13 mouse cellular contexts compared by ENCODE assay signal in genomic region chr11:84362633-84363243, GRCm38 (mm10).
DNase-seq lines count a peak whose midpoint lies in the region; ATAC-seq and TF ChIP-seq lines count a peak whose summit lies in the region.
"Had no signal": no experiment of that assay in that cellular context is flagged by ENCODE, and none has a peak within 500 bp of the region (broad histone marks: within the 10 kb centered on the region; RNA-seq: fewer than 3 reads in every experiment).

No protein-coding gene starts in this region.

- H3K4me3 ChIP-seq in midbrain, embryonic 10.5 days, result no peak overlapping the region
- no peak overlapping the region for H3K4me3 ChIP-seq in midbrain, embryonic 14.5 days (replicated peaks; ENCODE audit: low read depth, low read length)
- H3K4me3 ChIP-seq in hindbrain, embryonic 15.5 days, result no peak overlapping the region
- no peak overlapping the region for H3K4me3 ChIP-seq in stomach, postnatal 0 days (ENCODE audit: low read depth, low read length)
- H3K4me3 ChIP-seq: layer of hippocampus, adult 2 months had no signal

- peaks cover 32% of the 10 kb centered on the region for H3K4me1 ChIP-seq in midbrain, embryonic 10.5 days
- H3K4me1 ChIP-seq in midbrain, embryonic 14.5 days (ENCODE audit: control insufficient read depth, insufficient read depth, low read length), result peaks cover 26% of the 10 kb centered on the region
- peaks cover 18% of the 10 kb centered on the region for H3K4me1 ChIP-seq in hindbrain, embryonic 15.5 days (replicated peaks)
- no peaks in the 10 kb centered on the region for H3K4me1 ChIP-seq in stomach, postnatal 0 days (replicated peaks; ENCODE audit: control insufficient read depth, insufficient read depth)

- peak overlapping the region; percentile 69 for H3K27ac ChIP-seq in midbrain, embryonic 10.5 days (replicated peaks)
- no peak overlapping the region for H3K27ac ChIP-seq in midbrain, embryonic 14.5 days (replicated peaks; ENCODE audit: low read depth, low read length)
- peak overlapping the region; percentile 34; the same call in 1 of the 2 replicates for H3K27ac ChIP-seq in hindbrain, embryonic 15.5 days (replicated peaks)
- H3K27ac ChIP-seq in stomach, postnatal 0 days (replicated peaks), result no peak overlapping the region
- H3K27ac ChIP-seq: layer of hippocampus, adult 2 months had no signal

- DNase-seq in midbrain, embryonic 10.5 days (ENCODE audit: low spot score), result no peak
- DNase-seq in midbrain, embryonic 14.5 days, result no peak
- peak; percentile 44 for DNase-seq in kidney, postnatal 14 days
- DNase-seq in stomach, postnatal 0 days (ENCODE audit: low spot score), result peak; percentile 20
- no peak for DNase-seq in cerebellum, adult 18-20 months
- no peak for DNase-seq in layer of hippocampus, postnatal 36 days
- DNase-seq: adrenal gland, postnatal 14 days; cerebellum, adult 2 months; gastrocnemius, postnatal 10 days; lung, embryonic 14.5 days; thymus, postnatal 25 days had no signal

- 49% methylated on average over 6 of the region's 6 CpGs for WGBS in midbrain, embryonic 10.5 days
- WGBS in midbrain, embryonic 14.5 days, result 27% methylated on average over 6 of the region's 6 CpGs
- 45% methylated on average over 6 of the region's 6 CpGs for WGBS in hindbrain, embryonic 15.5 days
- 44% methylated on average over 6 of the region's 6 CpGs for WGBS in stomach, postnatal 0 days

- TF ChIP-seq CTCF in stomach, postnatal 0 days (IDR thresholded peaks at IDR 0.05; ENCODE audit: low read depth), result no peak

- no peak overlapping the region; the same call in 1 of the 2 replicates for H3K9ac ChIP-seq in midbrain, embryonic 14.5 days (replicated peaks; ENCODE audit: low read length)
- no peak overlapping the region for H3K9ac ChIP-seq in hindbrain, embryonic 15.5 days
- H3K9ac ChIP-seq in stomach, postnatal 0 days (ENCODE audit: low read length), result no peak overlapping the region; the same call in 1 of the 2 replicates
- H3K9ac ChIP-seq: lung, embryonic 14.5 days had no signal

- ATAC-seq in midbrain, embryonic 14.5 days (ENCODE audit: low FRiP score, low TSS enrichment), result no peak
- no peak for ATAC-seq in hindbrain, embryonic 15.5 days (ENCODE audit: low FRiP score, low read depth)
- ATAC-seq in stomach, postnatal 0 days (ENCODE audit: low FRiP score, low TSS enrichment), result no peak

- TF ChIP-seq EP300 in stomach, postnatal 0 days (optimal IDR thresholded peaks at IDR 0.05), result no peak

- H3K27me3 ChIP-seq in midbrain, embryonic 10.5 days (ENCODE audit: low read depth, poor library complexity, severe bottlenecking), result no peaks in the 10 kb centered on the region; the same call in 1 of the 2 replicates
- H3K27me3 ChIP-seq in midbrain, embryonic 14.5 days (ENCODE audit: control insufficient read depth, insufficient read depth, low read length), result no peaks in the 10 kb centered on the region
- H3K27me3 ChIP-seq in hindbrain, embryonic 15.5 days, result no peaks in the 10 kb centered on the region
- no peaks in the 10 kb centered on the region for H3K27me3 ChIP-seq in stomach, postnatal 0 days (ENCODE audit: control insufficient read depth, insufficient read depth, low read length)

- H3K36me3 ChIP-seq in midbrain, embryonic 10.5 days, result peaks cover 25% of the 10 kb centered on the region
- H3K36me3 ChIP-seq in midbrain, embryonic 14.5 days (ENCODE audit: control insufficient read depth, insufficient read depth, low read length), result peaks cover 9% of the 10 kb centered on the region; the same call in 1 of the 2 replicates
- peaks cover 12% of the 10 kb centered on the region for H3K36me3 ChIP-seq in hindbrain, embryonic 15.5 days
- no peaks in the 10 kb centered on the region for H3K36me3 ChIP-seq in stomach, postnatal 0 days (ENCODE audit: control insufficient read depth, insufficient read depth, low read length)

- no peaks in the 10 kb centered on the region for H3K9me3 ChIP-seq in midbrain, embryonic 10.5 days (replicated peaks)
- no peaks in the 10 kb centered on the region for H3K9me3 ChIP-seq in midbrain, embryonic 14.5 days (ENCODE audit: control insufficient read depth, low read length)
- no peaks in the 10 kb centered on the region for H3K9me3 ChIP-seq in hindbrain, embryonic 15.5 days
- no peaks in the 10 kb centered on the region for H3K9me3 ChIP-seq in stomach, postnatal 0 days (ENCODE audit: control insufficient read depth, low read length)

- H3K4me2 ChIP-seq in midbrain, embryonic 14.5 days (ENCODE audit: low read length), result no peak overlapping the region
- no peak overlapping the region for H3K4me2 ChIP-seq in hindbrain, embryonic 15.5 days
- H3K4me2 ChIP-seq in stomach, postnatal 0 days (replicated peaks; ENCODE audit: low read depth), result no peak overlapping the region
- H3K4me2 ChIP-seq: lung, embryonic 14.5 days had no signal

Comparison
In these comparisons a context has a peak if more than half of its experiments do, and no peak if none do; other contexts are left out.
1. H3K27ac ChIP-seq: peak in midbrain, embryonic 10.5 days (single experiment) and hindbrain, embryonic 15.5 days (single experiment); none in midbrain, embryonic 14.5 days (single experiment) and stomach, postnatal 0 days (single experiment).
2. DNase-seq: peak in kidney, postnatal 14 days (single experiment) and stomach, postnatal 0 days (single experiment); none in midbrain, embryonic 10.5 days (single experiment), midbrain, embryonic 14.5 days (single experiment), cerebellum, adult 18-20 months (0 of 2) and layer of hippocampus, postnatal 36 days (0 of 2).